Mouse (Mus musculus) heart, adult 18-20 months (tissue): ENCODE measurements around the gene Fbxl14. TPM values are rescaled to one million over a fixed set of nuclear protein-coding genes. Genes with fewer than 3 reads are reported as not detected.
"Not testable (repeated sequence)": the region's sequence is repeated elsewhere in the genome, so short reads cannot be mapped to it uniquely, and the experiment has no call there.

ENCODE experiments used
- DNase-seq, 2 experiments: peaks; one replicate each; pipeline ENCODE4 v3.0.0; 2021 to 2022; ENCODE audit warnings: mixed read lengths in 1 of 2
- long read RNA-seq, 2 experiments: library from polyadenylated mRNA; stranded (forward); transcript quantifications; one replicate each; pipeline ENCODE4 v2.0.0; 2021
- total RNA-seq, 2 experiments: library from RNA; stranded (reverse); gene quantifications; 2 replicates each; pipeline ENCODE4 v1.2.3; 2021

The Fbxl14 gene
- 10 to 100 TPM; 15.0 to 15.6 TPM for total RNA-seq
- long read RNA-seq, experiment 1, transcript Fbxl14-201 (1 exons, 2,963 nt), result major isoform, 10 of 10 reads
- long read RNA-seq, experiment 1, partial matches to known transcripts, result 0 of 10 reads
- long read RNA-seq, experiment 1, other reads (novel, unspliced or antisense), result 0 of 10 reads
- long read RNA-seq, experiment 2, transcript Fbxl14-201 (1 exons, 2,963 nt), result major isoform, 5 of 5 reads
- long read RNA-seq, experiment 2, partial matches to known transcripts, result 0 of 5 reads
- long read RNA-seq, experiment 2, other reads (novel, unspliced or antisense), result 0 of 5 reads

- DNase-seq, result peak in 1 of 2 experiments; percentile 73
Measured at GRCm38 (mm10) chr6:119479343-119479875, at the start of gene Fbxl14. Gene Fbxl14, plus strand, starts transcription at chr6:119479668.

- DNase-seq, result peak; percentile 73 to 88
Measured at GRCm38 (mm10) chr6:119430508-119430907, 49.0 kb upstream of the Fbxl14 start.

- DNase-seq, result no peak
Measured at GRCm38 (mm10) chr6:119431751-119432324, 47.6 kb upstream of the Fbxl14 start.

GRCm38 (mm10) chr6:119434394-119434793 is 45.1 kb upstream of the Fbxl14 start:
- no peak for DNase-seq

- DNase-seq, result no peak
Measured at GRCm38 (mm10) chr6:119437894-119438761, 41.3 kb upstream of the Fbxl14 start.

- not testable (repeated sequence) for DNase-seq
Measured at GRCm38 (mm10) chr6:119442729-119443128, 36.7 kb upstream of the Fbxl14 start.

GRCm38 (mm10) chr6:119443742-119444645 is 35.5 kb upstream of the Fbxl14 start:
- peak; percentile 80 to 89 for DNase-seq

GRCm38 (mm10) chr6:119445671-119446607 is 33.5 kb upstream of the Fbxl14 start:
- DNase-seq, result peak; percentile 54 to 57

GRCm38 (mm10) chr6:119448321-119449059 is 31.0 kb upstream of the Fbxl14 start:
- DNase-seq, result peak in 1 of 2 experiments; percentile 48

- peak; percentile 58 to 78 for DNase-seq
Measured at GRCm38 (mm10) chr6:119449060-119449499, 30.4 kb upstream of the Fbxl14 start.

- DNase-seq, result no peak
Measured at GRCm38 (mm10) chr6:119450965-119451943, 28.2 kb upstream of the Fbxl14 start.

GRCm38 (mm10) chr6:119451981-119452499 is 27.4 kb upstream of the Fbxl14 start:
- peak; percentile 46 to 65 for DNase-seq

GRCm38 (mm10) chr6:119458166-119458565 is 21.3 kb upstream of the Fbxl14 start:
- no peak for DNase-seq

- DNase-seq, result no peak
Measured at GRCm38 (mm10) chr6:119459041-119459440, 20.4 kb upstream of the Fbxl14 start.

GRCm38 (mm10) chr6:119460391-119460790 is 19.1 kb upstream of the Fbxl14 start:
- DNase-seq, result no peak

- DNase-seq, result no peak
Measured at GRCm38 (mm10) chr6:119466161-119466560, 13.3 kb upstream of the Fbxl14 start.

- peak; percentile 61 to 64 for DNase-seq
Measured at GRCm38 (mm10) chr6:119466921-119467784, 12.3 kb upstream of the Fbxl14 start.
